Mouse (Mus musculus): ENCODE data around the gene Dhx37. TPM values are rescaled to one million over a fixed set of nuclear protein-coding genes. Genes with fewer than 3 reads are reported as not detected.
"Not testable (repeated sequence)": the region's sequence is repeated elsewhere in the genome, so short reads cannot be mapped to it uniquely, and the experiment has no call there.

Gene Dhx37
- polyA plus RNA-seq, 1 experiment from 2014 or later, result 17.0 TPM

DNA sequence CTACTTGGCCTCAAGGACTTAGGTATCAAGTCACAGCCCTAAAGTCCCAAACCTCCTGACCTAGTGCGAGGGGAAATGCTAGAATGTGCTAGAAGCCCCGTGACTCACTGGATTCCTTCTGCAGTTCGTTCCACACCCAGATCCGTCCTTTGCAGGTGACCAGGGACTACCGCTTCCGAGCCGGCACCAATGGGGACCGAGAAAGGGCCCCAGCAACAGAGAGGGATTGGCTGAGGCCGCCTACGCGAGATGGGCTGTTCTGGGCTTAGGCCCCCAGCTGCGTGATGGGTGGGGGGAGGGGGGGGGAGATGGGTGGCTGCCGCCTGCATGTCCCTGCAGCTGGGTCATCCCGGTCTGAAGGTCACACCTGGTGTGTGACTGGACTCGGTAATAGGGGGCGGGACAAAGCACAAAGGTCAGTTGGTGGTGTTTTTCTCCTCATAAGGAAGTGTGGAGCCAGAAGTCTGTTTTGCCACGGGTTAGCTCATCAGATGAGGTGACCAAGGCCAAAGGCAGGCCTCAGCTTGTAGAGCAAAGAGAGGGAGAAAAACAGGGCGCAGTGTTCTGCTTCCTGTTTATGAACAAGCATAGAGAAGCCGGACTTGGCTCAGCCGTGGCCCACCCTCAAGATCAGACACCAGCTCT, 40.8 kb downstream of the Dhx37 start:
- Histone ChIP-seq H3K4me3 (peak overlapping the region; percentile 27), H3K9me3 (no peaks in the 10 kb centered on the region), H3K27ac (peak overlapping the region; percentile 95), H3K27me3 (no peaks in the 10 kb centered on the region), H3K9ac (peak overlapping the region; percentile 44), H3K4me2 (replicated peaks) (peak overlapping the region; percentile 56), H3K36me3 (no peaks in the 10 kb centered on the region), H3K4me1 (peaks cover 20% of the 10 kb centered on the region)
- under 1% methylated on average over 20 of the region's 20 CpGs for WGBS
- peak; percentile 95 for ATAC-seq (ENCODE audit: insufficient number of reproducible peaks, insufficient read depth, low FRiP score, low TSS enrichment)

DNA sequence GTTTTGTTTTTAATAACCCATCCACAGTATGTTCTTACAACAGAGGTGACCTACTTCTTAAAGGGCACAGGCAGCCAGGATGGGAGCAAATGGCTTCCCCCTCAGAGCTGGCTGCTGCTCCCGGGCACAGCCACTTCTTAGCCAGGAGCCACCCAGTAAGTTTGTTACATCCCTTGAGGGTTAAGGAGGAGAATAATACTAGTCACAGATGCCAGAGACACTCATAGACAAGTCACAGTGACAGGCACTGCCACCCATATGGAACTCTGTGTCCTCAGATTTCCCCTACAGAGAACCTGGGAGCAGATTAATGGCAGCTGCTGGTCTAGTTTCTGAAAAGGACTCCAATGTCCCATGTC, 41.3 kb downstream of the Dhx37 start:
- Histone ChIP-seq H3K4me2 (replicated peaks) (peak overlapping the region; percentile 56; the same call in 1 of the 2 replicates), H3K4me3 (peak overlapping the region; percentile 27; the same call in 1 of the 2 replicates), H3K4me1 (peaks cover 21% of the 10 kb centered on the region), H3K9me3 (no peaks in the 10 kb centered on the region), H3K36me3 (no peaks in the 10 kb centered on the region), H3K9ac (peak overlapping the region; percentile 41; the same call in 1 of the 2 replicates), H3K27ac (peak overlapping the region; percentile 95), H3K27me3 (no peaks in the 10 kb centered on the region)
- peak; percentile 3; the same call in 1 of the 2 replicates for ATAC-seq (ENCODE audit: insufficient number of reproducible peaks, insufficient read depth, low FRiP score, low TSS enrichment)
- 32% methylated on average over 1 of the region's 1 CpGs for WGBS

DNA sequence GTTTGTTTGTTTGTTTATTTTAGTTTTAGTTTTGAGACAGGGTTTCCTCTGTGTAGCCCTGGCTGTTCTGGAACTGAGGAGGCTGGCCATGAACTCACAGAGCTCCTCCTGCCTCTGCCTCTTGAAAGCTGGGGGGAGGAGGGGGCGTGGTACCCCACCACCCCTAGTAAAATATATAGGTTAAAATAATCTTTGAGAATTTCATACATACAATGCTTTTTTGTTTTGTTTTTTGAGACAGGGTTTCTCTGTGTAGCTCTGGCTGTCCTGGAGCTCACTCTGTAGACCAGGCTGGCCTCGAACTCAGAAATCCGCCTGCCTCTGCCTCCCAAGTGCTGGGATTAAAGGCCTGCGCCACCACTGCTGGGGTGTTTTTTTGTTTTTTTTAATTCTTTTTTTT, 41.7 kb downstream of the Dhx37 start:
- peaks cover 21% of the 10 kb centered on the region for H3K4me1 ChIP-seq
- H3K9ac ChIP-seq; H3K36me3 ChIP-seq; H3K27me3 ChIP-seq; H3K9me3 ChIP-seq; ATAC-seq (ENCODE audit: insufficient number of reproducible peaks, insufficient read depth, low FRiP score, low TSS enrichment); H3K4me2 ChIP-seq (replicated peaks); H3K4me3 ChIP-seq: not testable (repeated sequence)
- H3K27ac ChIP-seq, result peak overlapping the region; percentile 95
- 93% methylated on average over 4 of the region's 4 CpGs for WGBS

DNA sequence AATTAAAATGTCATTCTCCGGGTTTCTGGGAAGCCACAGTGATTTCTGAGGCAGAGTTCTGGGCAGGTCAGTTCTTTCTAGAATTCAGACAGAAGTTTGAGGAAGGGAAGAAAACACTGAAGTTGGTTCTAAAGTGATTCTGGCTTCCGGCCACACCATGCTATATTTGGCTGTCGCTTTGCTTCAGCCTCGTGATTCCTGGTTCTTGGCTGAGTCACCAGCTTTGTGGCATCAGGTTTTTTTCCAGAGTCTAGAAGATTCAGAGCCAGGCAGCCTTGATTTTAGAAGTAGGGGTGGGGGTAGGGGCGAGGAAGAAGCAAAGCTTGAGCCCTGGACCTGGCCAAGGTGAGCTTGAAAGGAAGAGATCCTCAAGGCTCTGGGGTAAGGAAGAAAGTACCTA, 42.3 kb downstream of the Dhx37 start:
- Histone ChIP-seq H3K9ac (no peak overlapping the region), H3K4me1 (peaks cover 21% of the 10 kb centered on the region), H3K36me3 (no peaks in the 10 kb centered on the region), H3K4me2 (replicated peaks) (no peak overlapping the region), H3K4me3 (no peak overlapping the region), H3K27me3 (no peaks in the 10 kb centered on the region), H3K27ac (no peak overlapping the region), H3K9me3 (no peaks in the 10 kb centered on the region)
- no peak for ATAC-seq (ENCODE audit: insufficient number of reproducible peaks, insufficient read depth, low FRiP score, low TSS enrichment)
- WGBS, result 81% methylated on average over 5 of the region's 5 CpGs

DNA sequence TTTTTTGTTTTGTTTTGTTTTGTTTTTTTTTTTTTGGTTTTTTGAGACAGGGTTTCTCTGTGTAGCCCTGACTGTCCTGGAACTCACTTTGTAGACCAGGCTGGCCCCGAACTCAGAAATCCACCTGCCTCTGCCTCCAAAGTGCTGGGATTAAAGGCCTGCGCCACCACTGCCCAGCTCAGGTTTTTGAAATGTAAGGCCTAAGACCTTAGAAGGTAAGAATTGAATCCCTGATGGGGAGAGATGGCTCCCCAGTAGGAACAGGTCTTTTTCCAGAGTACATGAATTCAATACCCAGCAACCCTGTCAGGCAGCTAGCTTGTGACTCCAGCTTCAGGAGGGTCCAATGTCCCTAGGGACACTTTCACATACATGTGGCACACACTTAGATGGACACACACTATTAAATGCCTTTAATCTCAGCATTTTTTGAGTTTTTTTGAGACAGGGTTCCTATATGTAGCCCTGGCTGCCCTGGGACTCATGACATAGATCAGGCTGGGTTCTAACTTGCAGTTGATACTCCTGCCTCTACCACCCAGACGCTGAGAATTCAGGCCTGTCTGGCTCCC, 42.9 kb downstream of the Dhx37 start:
- H3K4me3 ChIP-seq, result no peak overlapping the region
- WGBS, result 91% methylated on average over 3 of the region's 3 CpGs
- peaks cover 21% of the 10 kb centered on the region for H3K4me1 ChIP-seq
- H3K36me3 ChIP-seq, result peaks cover under 1% of the 10 kb centered on the region
- no peaks in the 10 kb centered on the region for H3K27me3 ChIP-seq
- H3K4me2 ChIP-seq (replicated peaks), result no peak overlapping the region
- no peak for ATAC-seq (ENCODE audit: insufficient number of reproducible peaks, insufficient read depth, low FRiP score, low TSS enrichment)
- no peaks in the 10 kb centered on the region for H3K9me3 ChIP-seq
- no peak overlapping the region for H3K27ac ChIP-seq
- no peak overlapping the region for H3K9ac ChIP-seq

DNA sequence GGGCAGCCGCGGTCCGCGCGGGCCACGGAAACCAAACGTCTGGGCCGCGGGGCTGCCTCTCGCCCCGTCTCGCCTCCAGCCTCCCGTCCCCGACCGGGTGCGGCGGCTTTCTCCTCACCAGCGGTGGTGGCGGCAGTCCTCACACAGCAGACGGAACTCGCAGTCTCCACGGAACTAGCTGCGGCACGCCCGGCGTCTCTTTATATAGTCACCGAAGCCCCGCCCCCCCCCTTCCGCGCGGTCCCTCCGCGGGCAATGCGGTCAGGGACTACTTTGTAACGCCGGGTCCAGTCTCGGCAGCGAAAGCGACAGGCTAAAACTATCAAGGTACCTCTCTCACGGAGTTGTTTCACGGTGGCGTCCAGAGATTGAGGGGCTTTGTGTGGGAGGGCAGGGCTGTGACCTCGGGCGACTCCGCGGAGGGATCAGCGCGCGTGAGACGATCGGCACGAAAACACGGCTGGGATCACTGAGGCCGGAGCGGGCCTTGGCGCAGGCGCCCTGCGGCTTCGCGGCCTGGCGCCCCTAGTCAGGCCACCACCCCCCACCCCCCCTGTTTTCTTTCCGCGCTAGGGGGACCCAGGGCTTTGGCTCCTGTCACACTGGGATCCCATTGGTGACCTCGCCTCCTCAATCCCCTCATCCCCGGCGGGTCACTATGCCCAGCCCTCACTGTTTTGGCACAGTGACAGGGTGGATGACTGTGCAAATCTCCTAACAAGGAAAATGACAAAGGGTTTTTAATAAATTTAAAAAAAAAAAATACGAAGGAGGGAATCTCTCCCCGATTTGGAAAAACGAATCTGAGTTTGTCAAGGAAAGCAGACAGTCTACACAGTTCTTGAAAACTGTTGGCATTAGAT, 44.1 kb downstream of the Dhx37 start, which contains the start of gene Ubc:
Gene Ubc, minus strand, starts transcription at position 624 of the 863 bp plus-strand sequence.
- under 1% methylated on average over 69 of the region's 69 CpGs for WGBS
- peaks cover 24% of the 10 kb centered on the region for H3K4me1 ChIP-seq
- H3K9me3 ChIP-seq, result no peaks in the 10 kb centered on the region
- peak within 1 kb of the TSS; percentile 92 for H3K27ac ChIP-seq
- no peaks in the 10 kb centered on the region for H3K27me3 ChIP-seq
- peak within 1 kb of the TSS; percentile 99 for H3K4me3 ChIP-seq
- H3K4me2 ChIP-seq (replicated peaks), result peak within 1 kb of the TSS; percentile 95
- no peak; the same call in 1 of the 2 replicates for ATAC-seq (ENCODE audit: insufficient number of reproducible peaks, insufficient read depth, low FRiP score, low TSS enrichment)
- peaks cover 12% of the 10 kb centered on the region for H3K36me3 ChIP-seq
- H3K9ac ChIP-seq, result peak within 1 kb of the TSS; percentile 99

DNA sequence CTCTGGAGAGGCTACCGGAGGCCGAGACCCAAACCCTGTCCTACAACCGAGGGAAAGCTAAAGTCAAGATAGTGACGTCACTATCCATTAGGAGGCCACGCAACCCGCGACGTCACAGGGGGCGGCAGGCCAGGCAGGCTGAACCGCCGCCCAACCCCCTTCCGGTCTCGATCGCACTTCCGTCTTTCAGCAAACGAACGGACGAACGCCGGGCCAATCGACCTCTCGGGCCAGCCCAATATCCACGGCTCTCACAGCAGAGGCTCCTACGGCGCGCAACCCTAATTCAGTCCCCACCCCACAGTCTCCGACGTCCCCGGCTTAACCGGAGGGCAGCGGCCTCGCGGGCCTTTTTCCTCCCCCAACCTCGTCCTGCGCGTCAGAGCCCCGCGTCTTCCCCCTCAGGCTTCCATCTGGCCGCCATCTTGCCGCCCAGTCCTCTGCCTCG, 44.8 kb downstream of the Dhx37 start, which contains the start of gene Gm10382:
Gene Gm10382, plus strand, starts transcription at position 192 of the 448 bp plus-strand sequence.
- under 1% methylated on average over 39 of the region's 41 CpGs for WGBS
- Histone ChIP-seq H3K4me3 (peak within 1 kb of the TSS; percentile 99), H3K36me3 (peaks cover 18% of the 10 kb centered on the region), H3K9ac (peak within 1 kb of the TSS; percentile 99), H3K27ac (peak within 1 kb of the TSS; percentile 92), H3K4me1 (peaks cover 18% of the 10 kb centered on the region; the same call in 1 of the 2 replicates), H3K9me3 (no peaks in the 10 kb centered on the region), H3K27me3 (no peaks in the 10 kb centered on the region), H3K4me2 (replicated peaks) (peak within 1 kb of the TSS; percentile 95)
- ATAC-seq (ENCODE audit: insufficient number of reproducible peaks, insufficient read depth, low FRiP score, low TSS enrichment), result no peak; the same call in 1 of the 2 replicates

DNA sequence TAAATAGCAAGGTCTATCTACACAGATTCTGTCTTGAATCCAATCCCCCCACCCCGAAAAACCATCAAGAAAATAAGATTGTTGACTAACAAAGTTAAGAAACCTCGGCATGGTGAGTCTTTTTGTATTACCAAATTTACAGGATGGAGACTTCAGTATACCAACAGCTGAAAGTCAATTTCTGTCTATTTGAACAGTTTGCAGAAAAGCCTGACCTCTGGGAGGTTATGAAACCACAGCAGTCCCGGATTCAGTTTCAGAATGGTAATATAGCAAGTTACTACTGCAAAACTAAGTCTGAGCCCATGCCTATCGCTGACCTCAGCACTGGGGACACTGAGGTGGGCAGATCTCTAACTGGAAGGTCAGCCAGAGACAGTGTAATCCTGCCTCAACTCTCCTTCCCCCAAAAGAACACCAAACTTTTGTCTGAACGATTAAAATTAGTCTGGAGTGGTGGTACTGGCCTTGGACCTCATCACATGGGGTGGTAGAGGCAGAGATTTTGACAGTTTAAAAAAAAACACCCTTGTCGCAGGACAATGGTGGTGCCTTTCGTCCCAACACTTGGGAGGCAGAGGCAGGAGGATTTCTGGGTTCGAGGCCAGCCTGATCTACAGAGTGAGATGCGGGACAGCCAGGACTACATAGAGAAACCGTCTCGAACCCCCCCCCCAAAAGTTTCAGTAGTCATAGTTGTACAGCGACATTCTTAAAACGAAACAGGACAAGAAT, 45.4 kb downstream of the Dhx37 start:
- Histone ChIP-seq H3K4me3 (peak overlapping the region; percentile 99), H3K36me3 (peaks cover 18% of the 10 kb centered on the region), H3K4me1 (peaks cover 12% of the 10 kb centered on the region; the same call in 1 of the 2 replicates), H3K9me3 (no peaks in the 10 kb centered on the region), H3K27ac (0 out of 2 replicates have a peak overlapping the region, but pooled peaks have one; percentile 92), H3K9ac (peak overlapping the region; percentile 99), H3K4me2 (replicated peaks) (peak overlapping the region; percentile 95), H3K27me3 (no peaks in the 10 kb centered on the region)
- ATAC-seq (ENCODE audit: insufficient number of reproducible peaks, insufficient read depth, low FRiP score, low TSS enrichment), result no peak
- 28% methylated on average over 13 of the region's 13 CpGs for whole genome bisulfite sequencing

DNA sequence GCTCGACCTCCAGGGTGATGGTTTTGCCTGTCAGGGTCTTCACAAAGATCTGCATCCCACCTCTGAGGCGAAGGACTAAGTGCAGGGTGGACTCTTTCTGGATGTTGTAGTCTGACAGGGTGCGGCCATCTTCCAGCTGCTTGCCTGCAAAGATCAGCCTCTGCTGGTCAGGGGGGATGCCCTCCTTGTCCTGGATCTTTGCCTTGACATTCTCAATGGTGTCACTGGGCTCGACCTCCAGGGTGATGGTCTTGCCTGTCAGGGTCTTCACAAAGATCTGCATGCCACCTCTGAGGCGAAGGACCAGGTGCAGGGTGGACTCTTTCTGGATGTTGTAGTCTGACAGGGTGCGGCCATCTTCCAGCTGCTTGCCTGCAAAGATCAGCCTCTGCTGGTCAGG, 46.6 kb downstream of the Dhx37 start:
- H3K27me3 ChIP-seq; H3K4me2 ChIP-seq (replicated peaks); H3K9me3 ChIP-seq; H3K27ac ChIP-seq; H3K4me3 ChIP-seq; H3K9ac ChIP-seq; ATAC-seq (ENCODE audit: insufficient number of reproducible peaks, insufficient read depth, low FRiP score, low TSS enrichment): not testable (repeated sequence)
- Histone ChIP-seq H3K36me3 (peaks cover 18% of the 10 kb centered on the region), H3K4me1 (peaks cover 12% of the 10 kb centered on the region; the same call in 1 of the 2 replicates)
- WGBS, result 91% methylated on average over 5 of the region's 6 CpGs

DNA sequence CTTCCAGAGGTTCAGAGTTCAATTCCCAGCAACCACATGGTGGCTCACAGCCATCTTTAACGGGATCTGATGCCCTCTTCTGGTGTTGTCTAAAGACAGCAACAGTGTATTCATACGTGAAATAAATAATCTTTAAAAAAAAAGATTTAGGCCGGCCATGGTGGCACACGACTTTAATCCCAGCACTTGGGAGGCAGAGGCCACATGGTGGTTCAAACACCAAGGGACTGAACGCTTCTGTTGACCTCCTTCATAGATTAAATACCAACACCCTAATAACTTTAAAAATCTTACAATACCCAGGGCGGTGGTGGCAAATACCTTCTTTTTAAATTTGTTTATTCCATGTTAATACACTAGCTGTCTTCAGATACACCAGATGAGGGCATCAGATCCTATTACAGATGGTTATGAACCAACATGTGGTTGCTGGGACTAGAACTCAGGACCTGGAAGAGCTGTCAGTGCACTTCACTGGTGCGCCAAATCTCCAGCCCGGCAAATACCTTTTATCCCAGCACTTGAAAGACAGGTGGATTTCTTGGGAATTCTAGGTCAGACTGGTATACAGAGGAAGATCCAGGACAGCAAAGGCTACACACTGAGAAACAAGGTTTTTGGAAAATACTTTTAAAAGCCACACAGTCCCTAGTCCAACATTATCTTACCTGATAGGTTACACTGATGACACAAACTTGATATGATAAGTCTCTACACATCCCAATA, 48.5 kb downstream of the Dhx37 start:
- H3K27me3 ChIP-seq, result no peaks in the 10 kb centered on the region
- no peak overlapping the region for H3K9ac ChIP-seq
- H3K27ac ChIP-seq, result no peak overlapping the region
- H3K4me3 ChIP-seq, result no peak overlapping the region
- no peak for ATAC-seq (ENCODE audit: insufficient number of reproducible peaks, insufficient read depth, low FRiP score, low TSS enrichment)
- H3K4me2 ChIP-seq (replicated peaks), result no peak overlapping the region
- peaks cover 12% of the 10 kb centered on the region; the same call in 1 of the 2 replicates for H3K4me1 ChIP-seq
- no peaks in the 10 kb centered on the region for H3K9me3 ChIP-seq
- peaks cover 18% of the 10 kb centered on the region for H3K36me3 ChIP-seq
- 77% methylated on average over 8 of the region's 8 CpGs for WGBS

Data from embryonic facial prominence, embryonic 12.5 days (tissue).